Mouse (Mus musculus): ENCODE results near the gene Krt13.

DNA sequence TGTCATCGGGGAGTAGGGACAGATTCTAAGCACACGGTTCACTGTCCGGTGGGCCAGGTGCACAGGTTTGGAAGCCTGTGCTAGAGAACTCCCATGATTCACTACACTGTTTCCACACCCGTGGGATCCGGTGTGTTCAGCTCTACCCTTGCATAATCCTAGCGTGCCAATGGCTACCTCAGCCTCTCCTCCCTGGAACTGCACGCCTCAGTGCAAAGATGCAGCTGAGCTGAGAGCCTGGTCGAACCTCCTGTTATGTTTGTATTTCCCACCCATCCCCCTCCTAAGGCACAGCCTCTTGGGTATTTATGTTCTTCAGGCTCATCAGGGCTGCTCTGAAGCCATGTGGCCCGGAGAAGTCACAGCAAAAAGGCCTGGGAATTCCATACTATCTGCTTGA lies 23.5 kb downstream of the Krt13 start:
- TF ChIP-seq POLR2A (IDR thresholded peaks at IDR 0.05; ENCODE audit: insufficient read depth, low read depth, low read length) (no peak), CTCF (IDR thresholded peaks at IDR 0.05; ENCODE audit: insufficient read depth, low read depth, low read length) (no peak)

Data from olfactory bulb, adult 2 months (tissue).